Mouse (Mus musculus): ENCODE data around the gene Dusp7.

Gene Dusp7

GRCm38 (mm10) chr9:106417841-106418625 lies 49.6 kb downstream of the Dusp7 start:
- peak; percentile 64 for DNase-seq (ENCODE audit: low read depth, low spot score)

DNA sequence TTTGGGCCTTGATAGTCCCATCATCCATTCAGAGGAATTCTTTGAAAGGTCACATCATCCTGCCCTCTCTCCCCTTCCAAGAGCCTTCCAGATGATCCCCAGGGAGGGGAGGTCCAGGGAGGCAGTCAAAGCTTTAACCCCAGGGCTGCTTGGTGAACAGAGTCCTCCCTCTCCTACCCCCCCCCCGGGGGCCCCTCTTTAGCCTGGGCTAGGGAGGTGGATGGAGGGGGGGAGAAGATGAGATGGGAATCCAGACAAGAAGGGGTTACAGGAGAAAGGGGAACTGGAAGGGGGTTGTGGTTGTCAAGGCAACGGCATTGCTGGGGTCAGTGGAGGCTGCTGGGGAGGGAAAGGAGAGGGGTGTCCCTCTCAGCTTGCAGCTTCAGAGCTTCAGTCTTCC lies 52.2 kb downstream of the Dusp7 start:
- DNase-seq (ENCODE audit: low read depth, low spot score), result no peak

DNA sequence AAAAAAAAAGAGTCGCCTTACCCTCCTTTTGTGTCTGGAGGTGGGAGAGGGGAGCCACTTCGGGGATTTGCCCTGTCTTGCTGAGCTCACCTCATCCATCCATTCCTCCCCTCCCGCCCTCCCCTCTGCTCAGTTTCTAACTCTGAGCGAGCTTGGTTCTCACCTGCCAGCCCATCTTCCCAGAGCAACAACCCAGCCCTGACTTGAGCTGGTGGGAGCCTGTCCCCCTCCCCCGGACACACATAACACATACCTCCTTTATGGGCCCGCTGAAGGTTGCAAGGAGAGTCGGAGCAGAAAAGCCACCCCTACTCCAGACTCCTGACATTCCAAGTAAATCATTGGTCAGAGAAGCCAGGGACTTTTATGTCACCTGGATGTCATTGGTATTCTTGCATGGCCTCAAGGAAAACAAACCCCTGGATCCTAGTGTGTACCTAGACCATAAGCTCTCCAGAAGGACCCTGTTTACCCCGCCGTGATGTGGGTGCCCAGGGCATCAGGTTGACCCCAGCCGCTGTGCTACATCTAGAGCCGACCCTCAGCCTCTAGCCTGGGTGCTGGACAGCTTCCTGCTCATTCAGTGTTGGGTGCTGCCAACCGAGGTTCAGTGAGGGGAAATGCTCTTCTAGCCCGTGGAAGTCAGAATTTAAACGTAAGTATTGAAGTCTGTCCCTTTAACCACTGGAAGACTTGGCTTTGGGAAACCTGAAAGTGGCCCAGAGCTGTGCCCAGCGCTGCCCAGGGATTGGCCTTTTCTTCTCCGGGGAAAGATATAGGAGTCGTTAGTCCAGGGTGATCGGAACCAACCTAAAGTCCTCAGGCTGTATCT lies 52.8 kb downstream of the Dusp7 start:
- DNase-seq (ENCODE audit: low read depth, low spot score), result no peak

GRCm38 (mm10) chr9:106421865-106422160 lies 53.4 kb downstream of the Dusp7 start:
- DNase-seq (ENCODE audit: low read depth, low spot score), result peak; percentile 93
